Mouse (Mus musculus) common myeloid progenitor, adult 5-6 weeks (primary cell): ENCODE data around the gene Pafah1b3. TPM values are rescaled to one million over a fixed set of nuclear protein-coding genes. Genes with fewer than 3 reads are reported as not detected.
A peak's percentile ranks its signal among the peaks of the same experiment; 100 is the strongest.
"Not testable (repeated sequence)": the region's sequence is repeated elsewhere in the genome, so short reads cannot be mapped to it uniquely, and the experiment has no call there.

ENCODE experiments used
- ATAC-seq: replicated peaks from 2 replicates; pipeline ENCODE4 v1.8.0; 2016; ENCODE audit warnings: low read depth, mild to moderate bottlenecking, moderate TSS enrichment, inconsistent platforms; ENCODE audit not compliant: poor library complexity, severe bottlenecking
- total RNA-seq: library from RNA; stranded (forward); fragments of 200-1000, 187-1606 nt; gene quantifications from 2 replicates; pipeline ENCODE4 v1.2.3, GENCODE M21; 2017

The Pafah1b3 gene
- total RNA-seq: 21.4 and 27.3 TPM in 2 replicates

DNA sequence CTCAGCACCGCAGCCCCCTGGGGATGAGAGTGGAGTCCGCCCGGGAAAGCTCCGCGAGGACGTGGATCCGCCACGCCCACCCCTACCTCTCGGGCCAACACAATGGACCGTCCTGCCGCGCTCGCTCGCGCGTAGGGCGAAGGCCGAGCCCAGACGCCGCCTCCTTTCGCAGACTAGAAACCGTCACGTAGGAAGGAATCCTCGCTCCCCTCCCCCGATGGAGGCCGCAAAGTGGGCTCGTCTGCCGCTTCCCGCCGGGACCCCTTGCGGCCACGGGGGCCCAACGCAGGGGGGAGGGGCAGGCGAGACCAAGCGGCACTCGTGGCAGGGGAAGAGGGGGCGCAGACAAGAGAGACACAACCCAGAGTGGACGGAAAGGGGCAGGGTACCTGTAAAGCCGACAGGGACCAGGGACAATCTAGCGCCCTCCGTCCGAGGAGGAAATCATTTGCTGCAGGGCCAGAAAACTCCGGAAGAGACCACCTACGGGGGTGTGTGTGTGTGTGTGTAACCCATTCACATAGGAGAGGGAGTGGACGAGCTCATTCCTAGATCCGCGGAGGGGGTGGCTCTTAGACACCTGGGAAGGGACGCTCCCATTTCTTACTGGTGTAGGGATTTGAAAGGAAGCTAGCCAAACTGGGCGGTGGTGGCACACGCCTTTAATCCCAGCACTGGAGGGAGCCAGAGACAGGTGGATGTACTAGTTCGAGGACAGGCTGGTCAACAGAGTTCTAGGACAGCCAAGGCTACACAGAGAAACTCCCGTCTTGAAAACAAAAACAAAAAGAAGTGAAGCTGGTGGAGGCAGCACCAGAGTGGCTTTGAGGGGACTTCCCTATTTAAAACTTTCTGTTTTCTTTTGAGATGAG, at the start of gene Pafah1b3:
Gene Pafah1b3 (minus strand): TSS at position 533 of the 872 bp plus-strand sequence.
- ATAC-seq: peak; percentile 79

DNA sequence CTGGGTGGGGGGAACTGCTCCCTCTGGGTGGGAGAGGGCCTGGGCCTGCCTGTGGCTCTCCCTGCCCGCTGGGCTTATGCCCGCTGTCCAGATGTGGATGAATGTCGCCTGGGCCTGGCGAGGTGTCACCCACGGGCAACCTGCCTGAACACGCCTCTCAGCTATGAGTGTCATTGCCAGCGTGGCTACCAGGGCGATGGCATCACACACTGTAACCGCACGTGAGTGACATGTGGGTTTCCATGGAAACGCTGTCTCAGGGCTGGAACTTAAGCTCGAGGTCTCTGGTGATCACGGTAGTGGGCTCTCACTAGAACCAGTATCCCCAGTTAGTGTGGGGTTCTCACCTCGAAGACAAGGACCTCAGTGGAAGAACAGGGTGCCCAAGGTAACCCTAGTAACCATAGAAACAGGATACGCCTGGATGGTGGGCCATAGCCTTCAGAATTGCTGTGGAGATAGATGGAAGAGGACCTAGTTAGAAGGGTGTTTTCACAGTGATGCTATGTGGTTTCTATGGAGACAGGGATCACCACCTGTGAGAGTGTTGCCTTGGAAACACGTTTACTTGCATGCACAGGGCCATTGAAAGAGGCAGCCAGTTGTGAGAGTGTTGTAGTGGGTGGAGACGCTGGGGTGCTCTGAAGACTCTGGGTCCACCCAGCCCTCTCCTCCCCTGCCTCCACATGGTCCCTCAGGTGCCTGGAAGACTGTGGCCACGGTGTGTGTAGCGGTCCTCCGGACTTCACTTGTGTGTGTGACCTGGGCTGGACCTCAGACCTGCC, 43.4 kb upstream of the Pafah1b3 start:
- ATAC-seq: no peak

DNA sequence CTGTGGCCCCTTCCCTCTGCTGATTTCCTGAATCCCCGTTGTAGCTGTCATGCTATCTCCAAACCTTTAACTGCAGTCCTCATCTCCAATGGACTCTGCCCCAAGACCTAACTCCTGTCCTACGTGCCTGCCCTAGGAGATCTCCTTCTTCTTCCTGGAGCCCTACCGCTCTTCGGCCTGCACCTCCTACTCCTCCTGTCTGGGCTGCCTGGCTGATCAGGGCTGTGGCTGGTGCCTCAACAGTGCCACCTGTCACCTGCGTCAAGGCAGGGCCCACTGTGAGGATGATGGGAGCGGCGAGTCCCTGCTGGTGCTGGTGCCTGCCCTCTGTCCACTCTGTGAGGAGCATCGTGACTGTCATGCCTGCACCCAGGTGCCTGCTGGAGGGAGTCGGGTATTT, 41.5 kb upstream of the Pafah1b3 start:
- no peak for ATAC-seq

DNA sequence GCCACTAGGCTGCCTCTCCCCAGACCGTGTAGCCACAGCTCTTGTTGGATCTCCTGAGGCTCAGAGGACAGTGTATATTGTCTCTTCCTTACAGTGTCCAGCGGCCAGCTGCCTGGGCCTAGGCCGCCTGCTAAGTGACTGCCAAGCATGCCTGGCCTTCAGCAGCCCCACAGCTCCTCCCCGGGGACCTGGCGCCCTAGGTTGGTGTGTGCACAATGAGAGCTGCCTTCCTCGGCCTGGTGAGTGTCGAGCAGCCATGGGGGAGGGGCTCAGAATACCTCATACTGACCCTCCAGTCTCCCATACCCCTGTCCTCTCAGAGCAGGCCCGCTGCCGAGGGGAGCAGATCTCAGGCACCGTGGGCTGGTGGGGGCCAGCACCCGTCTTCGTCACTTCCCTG, 36.7 kb upstream of the Pafah1b3 start:
- ATAC-seq: no peak

DNA sequence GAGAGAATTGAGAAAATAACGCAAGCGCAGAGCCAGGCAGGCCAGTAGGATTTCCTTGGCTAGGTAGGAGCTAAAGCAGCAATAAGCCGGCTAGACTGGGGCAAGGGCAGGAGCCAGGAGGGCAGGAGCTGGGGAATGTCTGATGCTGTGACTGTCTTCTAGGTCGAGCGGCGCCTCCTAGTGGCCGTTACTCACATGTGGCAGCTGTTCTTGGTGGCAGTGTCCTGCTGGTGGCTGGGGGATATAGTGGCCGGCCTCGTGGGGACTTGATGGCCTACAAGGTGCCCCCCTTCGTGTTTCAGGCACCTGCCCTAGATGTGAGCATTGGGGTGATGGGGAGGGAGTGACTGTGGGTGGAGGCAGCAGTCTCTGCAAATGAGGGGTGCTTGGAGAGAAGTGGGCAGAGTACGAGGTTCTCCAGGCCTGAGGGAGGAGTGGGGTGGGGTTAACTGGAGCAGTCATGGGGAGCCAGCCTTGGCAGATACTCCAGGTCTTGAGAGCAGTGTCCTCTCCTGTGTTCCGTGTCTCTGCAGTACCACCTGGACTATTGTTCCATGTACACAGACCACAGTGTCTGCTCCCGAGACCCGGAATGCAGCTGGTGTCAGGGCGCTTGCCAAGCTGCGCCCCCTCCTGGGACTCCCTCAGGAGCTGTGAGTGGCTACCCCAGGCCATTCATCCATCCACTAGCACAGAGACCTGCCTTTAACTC, 36.0 kb upstream of the Pafah1b3 start:
- ATAC-seq: peak; percentile 87

DNA sequence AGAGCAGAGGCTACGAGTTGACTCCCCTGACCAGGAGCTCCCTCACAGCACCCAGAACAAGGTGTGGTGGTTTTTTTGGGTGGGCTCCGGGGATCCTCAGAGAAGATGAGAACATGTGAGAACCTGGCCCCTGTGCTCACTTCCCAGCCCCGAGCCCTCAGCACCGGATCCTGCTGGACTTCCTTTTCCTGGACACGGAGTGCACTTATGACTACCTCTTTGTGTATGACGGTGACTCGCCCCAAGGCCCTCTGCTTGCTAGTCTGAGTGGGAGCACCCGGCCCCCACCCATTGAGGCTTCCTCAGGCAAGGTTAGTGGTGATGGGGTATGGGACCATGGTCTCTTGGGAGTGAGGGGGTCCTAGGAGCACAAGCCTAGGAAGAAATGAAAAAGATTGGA, 28.4 kb upstream of the Pafah1b3 start:
- no peak for ATAC-seq

DNA sequence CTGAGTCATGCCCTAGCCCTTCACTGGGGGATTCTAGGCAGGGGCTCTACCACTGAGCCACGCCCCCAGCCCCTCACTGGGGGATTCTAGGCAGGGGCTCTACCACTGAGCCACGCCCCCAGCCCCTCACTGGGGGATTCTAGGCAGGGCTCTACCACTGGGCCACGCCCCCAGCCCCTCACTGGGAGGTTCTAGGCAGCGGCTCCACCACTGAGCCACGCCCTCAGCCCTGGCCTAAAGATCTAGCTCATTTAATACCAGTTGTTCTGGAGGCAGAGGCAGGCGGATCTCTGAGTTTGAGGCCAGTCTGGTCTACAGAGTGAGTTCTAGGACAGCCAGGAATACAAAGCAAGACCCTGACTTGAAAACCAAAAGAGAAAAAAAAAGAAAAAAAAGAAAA, 27.6 kb upstream of the Pafah1b3 start:
- ATAC-seq: not testable (repeated sequence)

DNA sequence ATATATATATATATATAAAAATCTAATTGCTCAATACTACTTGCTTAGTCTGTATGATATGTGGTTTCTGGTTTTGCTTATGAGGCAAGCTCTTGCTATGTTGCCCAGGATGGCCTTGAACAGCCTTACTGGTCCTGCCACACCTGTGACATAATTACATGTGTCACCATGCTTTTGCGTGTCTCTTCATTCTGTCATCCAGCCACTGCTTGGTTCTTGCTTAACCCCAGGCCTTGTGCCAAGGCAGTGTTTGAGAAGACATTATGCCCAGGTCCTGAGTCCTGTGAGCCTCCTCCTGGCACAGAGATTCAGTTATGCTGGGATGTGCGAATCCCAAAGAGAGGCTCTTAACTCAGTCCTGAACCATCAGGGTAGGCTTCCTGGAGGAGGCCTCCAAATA, 25.4 kb upstream of the Pafah1b3 start:
- ATAC-seq: no peak

DNA sequence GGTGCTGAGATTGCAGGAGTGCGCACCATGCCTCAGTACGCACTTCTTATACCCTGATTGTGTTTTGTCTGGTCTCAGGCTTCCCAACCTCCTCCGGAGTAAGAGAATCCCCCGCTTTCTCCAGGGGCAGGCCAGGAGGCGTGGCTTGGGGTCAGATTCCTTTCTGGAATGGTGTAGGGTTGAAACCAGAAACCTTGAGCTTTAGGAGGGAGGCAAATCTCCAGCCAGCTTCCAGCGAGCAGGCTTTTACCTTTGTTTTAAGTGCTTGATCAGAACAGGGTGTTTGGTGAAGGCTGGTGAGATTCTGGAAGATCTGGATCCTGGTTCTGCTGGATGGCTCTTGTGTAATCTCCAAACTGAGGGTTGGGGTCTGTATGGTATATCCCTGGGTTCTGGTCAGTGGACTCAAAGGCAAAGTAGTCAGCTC, 24.3 kb upstream of the Pafah1b3 start:
- no peak for ATAC-seq

DNA sequence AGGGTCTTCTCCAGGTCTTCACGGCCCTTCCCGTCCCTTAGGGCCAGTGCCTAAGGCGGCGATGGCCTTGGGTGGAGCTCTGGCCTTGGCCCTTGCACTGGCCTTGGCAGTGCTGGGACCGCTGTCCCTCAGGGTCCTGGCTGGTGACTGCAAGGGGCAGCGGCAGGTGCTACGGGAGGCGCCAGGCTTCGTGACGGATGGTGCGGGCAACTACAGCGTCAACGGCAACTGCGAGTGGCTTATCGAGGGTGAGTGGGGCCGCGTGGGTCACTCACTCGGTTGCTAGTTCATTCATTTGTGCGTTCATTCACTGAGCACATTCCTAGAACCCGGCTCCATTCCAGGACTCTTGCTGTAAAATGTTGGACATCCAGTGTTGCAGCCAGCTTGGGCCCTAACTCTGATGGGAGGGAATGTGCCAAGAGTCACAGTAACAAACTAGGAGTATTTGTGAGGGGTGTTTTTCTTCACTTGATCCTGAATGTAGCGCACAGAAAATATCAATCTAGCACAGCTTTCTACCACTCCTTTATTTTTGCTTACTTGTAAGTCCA, 19.7 kb upstream of the Pafah1b3 start:
- no peak for ATAC-seq

DNA sequence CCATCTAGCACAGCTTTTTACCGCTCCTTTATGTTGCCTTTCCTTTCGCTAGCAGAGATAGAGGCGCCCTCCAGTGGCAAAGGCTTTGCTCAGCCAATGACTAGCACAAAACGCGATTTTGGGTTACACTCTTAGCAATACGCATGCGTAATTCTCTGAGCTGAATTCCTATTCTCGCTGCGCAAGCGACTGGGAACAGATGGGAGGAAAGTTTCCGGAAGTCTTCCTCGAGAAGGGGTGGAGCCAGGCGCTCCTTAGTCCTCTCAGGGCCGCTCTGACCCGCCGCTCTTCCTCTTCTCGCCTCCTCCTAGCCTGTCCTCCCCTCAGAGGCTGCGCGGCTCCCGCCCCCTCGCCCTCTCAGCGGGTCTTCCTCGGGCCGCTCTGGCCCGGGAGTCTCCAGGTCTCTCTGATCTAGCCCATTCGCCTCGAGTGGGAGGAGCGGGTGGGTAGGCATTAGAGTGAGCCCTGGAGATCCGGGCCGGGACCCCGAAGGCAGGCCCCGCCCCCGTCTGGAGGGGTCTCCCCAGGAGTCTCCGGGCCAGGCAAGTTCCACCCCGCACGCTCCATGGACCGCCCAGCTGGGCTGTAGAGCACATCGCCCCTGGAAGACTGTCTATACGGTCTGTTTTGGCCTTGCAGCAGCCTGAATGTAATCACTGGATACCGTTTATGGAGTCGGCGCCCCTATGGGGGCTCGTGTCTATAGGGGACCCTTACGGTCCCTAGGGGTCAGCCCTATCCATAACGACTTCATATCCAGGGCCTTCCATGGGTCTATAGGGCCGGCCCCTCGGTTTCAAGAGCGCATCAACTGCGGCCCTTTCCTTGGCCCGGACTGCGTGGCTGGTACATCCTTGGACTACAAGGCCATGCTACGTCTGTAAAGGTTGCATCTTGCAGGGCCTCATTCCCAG, 19.0 kb upstream of the Pafah1b3 start, which contains the start of gene Megf8:
Gene Megf8 (plus strand): TSS at position 633 of the 914 bp plus-strand sequence.
- peak; percentile 96 for ATAC-seq

DNA sequence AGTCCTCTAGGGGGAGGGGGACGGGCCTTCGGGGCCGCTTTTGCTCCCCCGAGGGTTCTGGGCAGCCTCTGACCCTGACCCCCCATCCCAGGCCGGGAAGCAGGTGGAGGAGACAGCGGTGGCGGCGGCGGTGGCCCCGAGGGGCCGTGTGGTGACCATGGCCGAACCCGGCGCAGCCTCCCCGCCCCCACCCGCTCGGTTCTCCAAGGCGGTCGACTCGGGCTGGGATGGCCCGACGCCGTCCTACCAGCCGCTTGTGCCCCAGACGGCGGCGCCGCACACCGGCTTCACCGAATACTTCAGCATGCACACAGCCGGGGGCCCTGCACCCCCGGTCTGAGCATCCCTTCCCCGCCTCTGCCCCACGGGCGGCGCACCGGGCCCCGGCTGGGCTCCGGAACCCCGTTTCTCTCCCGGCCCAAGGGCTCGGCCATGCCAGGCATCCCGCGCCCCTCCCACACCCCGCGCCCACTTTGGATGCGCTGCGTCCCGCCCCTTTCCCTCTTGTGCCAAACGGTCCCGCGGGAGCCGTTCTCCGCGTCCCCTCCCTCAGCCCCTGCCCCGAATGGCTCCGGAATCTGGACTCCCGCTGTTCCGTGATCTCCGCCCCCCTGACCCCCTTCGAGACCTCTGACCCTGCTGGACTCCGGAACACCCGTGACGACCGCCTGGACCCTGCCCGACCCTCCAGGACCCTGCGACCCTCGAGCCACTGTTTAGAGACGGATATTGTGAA, 17.7 kb upstream of the Pafah1b3 start:
- no peak for ATAC-seq

DNA sequence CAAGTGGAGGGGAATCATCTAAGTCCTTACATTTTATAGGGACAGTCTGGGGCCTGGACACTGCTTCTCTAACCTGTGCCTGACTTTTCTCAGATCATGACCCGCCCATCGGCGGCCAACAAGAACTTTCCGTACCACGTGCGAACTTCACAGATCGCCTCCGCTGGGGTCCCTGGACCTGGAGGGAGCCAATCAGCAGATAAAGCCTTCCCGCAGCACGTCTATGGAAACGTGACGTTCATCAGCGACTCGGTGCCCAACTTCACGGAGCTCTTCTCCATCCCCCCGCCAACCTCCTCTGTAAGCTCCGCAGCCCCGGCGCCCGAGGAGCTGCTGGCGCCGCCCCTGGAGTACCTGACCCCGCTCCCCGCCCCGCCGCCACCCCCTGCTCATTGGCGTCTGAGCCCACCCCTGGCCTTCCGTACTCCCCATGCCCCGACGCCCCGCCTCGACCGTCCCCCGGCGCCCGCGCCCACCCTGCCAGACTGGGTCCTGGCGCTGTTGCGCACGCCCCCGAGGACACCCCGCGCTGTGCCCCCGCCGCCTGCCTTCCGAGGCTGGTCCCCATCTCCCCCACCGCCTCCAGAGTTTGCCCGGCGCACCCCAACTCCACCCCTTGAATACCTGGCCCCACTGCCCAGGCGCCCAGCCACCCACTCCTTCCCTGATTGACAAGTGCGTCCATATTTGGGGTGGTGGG, 17.0 kb upstream of the Pafah1b3 start:
- no peak for ATAC-seq

DNA sequence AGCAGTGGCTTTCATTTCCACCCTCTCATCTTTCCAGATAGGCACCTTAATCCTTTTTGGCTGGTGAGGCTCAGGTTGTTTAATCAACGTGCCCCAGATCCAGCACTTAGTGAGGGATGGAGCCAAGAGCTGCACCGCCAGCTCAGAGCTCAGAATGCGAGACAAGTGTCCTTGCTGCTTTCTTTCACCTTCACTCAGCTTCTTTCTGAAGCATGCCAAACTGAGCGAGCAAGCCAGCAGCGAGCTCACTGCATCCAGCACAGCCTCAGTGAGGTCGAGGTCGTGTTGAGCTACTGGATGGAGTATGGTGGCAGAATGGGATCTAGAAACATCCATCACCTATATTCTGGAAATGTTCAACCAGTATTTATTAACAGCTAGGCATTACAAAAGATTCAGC, 15.5 kb upstream of the Pafah1b3 start:
- no peak for ATAC-seq

DNA sequence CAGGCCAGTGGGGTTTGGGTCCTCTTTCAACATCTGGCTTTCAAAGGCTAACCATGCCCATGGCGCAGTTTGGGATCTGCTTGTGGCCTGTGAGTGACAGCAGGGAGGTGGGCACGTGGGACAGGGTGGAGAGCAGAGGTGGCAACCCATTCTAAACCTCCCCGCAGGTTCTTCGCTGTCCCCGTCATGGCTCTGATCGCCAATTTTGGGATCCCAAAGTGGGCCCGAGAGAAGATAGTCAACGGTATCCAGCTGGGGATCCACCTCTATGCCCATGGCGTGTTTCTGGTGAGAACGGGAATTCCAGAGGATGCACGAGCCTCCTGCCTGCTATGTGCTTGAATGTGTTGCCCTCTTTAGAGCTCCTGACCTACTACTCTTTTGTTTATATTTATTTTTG, 13.4 kb upstream of the Pafah1b3 start:
- ATAC-seq: no peak

DNA sequence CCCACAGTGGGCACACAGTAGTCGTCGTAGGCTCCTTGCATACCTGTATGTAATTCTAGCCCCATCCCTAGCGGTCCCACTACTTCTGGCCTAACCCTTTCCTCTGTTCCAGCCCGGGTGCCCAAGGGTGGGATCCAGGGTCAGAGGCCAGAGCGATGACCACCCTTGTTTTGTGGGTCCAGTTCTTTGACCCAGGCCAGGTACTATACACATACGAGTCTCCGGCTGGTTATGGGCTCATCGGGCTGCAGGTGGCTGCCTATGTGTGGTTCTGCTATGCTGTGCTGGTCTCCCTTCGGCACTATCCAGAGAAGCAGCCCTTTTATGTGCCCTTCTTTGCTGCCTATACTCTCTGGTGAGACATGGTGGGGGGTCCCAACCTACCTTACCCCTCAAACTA, 11.6 kb upstream of the Pafah1b3 start:
- no peak for ATAC-seq

DNA sequence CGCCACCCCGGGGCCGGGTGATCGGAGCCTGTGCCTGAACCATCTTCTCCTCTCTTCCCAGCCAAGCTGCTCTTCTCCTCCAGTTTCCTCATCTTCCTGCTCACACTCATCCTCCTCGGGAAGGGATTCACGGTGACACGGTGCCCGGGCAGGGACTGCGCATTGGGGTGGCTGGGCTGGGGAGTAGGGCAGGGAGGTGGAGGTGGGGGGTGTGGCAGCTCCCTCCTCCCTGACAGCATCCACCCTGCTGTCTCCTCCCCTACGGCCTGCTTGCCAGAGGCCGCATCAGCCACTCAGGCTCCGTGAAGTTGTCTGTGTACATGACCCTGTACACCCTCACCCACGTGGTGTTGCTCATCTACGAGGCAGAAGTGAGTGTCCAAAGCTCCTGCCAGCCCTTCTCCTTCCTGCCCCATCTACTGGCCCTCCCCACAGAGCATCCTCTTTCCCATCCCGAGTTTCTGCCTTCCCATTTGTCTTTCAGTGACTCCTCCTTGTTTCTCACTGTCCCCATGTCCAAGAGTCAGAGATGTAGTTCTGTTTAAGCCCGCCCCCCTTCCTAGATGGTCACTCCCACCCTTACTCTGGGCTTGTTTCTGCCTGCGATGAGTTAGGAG, 11.0 kb upstream of the Pafah1b3 start:
- ATAC-seq: no peak

DNA sequence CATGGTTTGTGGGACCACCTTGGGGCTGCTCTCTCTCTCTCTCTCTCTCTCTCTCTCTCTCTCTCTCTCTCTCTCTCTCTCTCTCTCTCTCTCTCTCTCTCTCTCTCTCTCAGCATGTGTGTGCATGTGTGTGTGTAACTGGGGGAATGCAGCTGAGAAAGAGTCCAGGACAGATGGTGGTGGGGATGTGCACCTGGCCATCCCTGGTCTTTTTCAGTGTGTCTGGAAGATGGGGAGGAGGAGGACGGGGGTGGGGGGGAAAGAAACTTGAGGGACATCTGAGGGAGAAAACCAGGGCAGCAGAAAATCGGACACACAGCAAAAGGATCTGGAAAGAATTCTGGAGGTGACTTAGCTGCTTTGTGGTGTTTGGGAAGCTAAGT, 8.8 kb upstream of the Pafah1b3 start:
- no peak for ATAC-seq
